Mouse (Mus musculus) gastrocnemius, postnatal 10 days (tissue): ENCODE results near the gene Leap2. TPM values are rescaled to one million over a fixed set of nuclear protein-coding genes. Genes with fewer than 3 reads are reported as not detected.

ENCODE experiments used
- microRNA-seq, 2 experiments: library from miRNA; unstranded; fragments of <30 nt; microRNA quantifications; one replicate each; pipeline ENCODE4 v1.2.0; 2021
- total RNA-seq, 2 experiments: library from RNA; stranded (reverse); gene quantifications; 2 replicates each; pipeline ENCODE4 v1.2.3; 2021

Gene Leap2
- total RNA-seq, 2 experiments from 2014 or later, result not detected

Small RNA genes lying within 50 kb of the gene (microRNA-seq; reads per million reads assigned to microRNA genes)
- 0 reads per million in 2 experiments for gene Mir6920

Other genes with a start within 250 kb of the Leap2 start
- 100 to 1,000 TPM; 115 to 122 TPM for gene Hspa4, start 122.7 kb downstream of the Leap2 start, total RNA-seq
- gene Zcchc10, start 98.5 kb downstream of the Leap2 start, total RNA-seq, result 1 to 10 TPM; 9.4 to 10.0 TPM
- gene Aff4, start 72.3 kb downstream of the Leap2 start, total RNA-seq, result 100 to 1,000 TPM; 114 to 129 TPM
- gene Uqcrq, start 7.7 kb upstream of the Leap2 start, total RNA-seq, result 100 to 1,000 TPM; 882 to 991 TPM
- gene Gdf9, start 7.9 kb upstream of the Leap2 start, total RNA-seq, result under 1 TPM; 0.81 to 0.87 TPM
- gene Gm10447, start 33.9 kb upstream of the Leap2 start, total RNA-seq, result not detected
- under 1 TPM; 0.45 to 0.54 TPM for gene Shroom1, start 34.0 kb upstream of the Leap2 start, total RNA-seq
- not detected for gene Gm9837, start 47.3 kb upstream of the Leap2 start, total RNA-seq
- not detected for gene Gm9945, start 57.0 kb upstream of the Leap2 start, total RNA-seq
- under 1 TPM; 0.23 to 0.27 TPM for gene Sowaha, start 57.1 kb upstream of the Leap2 start, total RNA-seq
- 10 to 100 TPM; 40.5 to 49.4 TPM for gene Sept8, start 96.1 kb upstream of the Leap2 start, total RNA-seq
- 10 to 100 TPM in 1 of 2 experiments, 1 to 10 TPM in 1; 9.4 to 11.1 TPM for gene Kif3a, start 144.2 kb upstream of the Leap2 start, total RNA-seq
- not detected for gene Il4, start 195.5 kb upstream of the Leap2 start, total RNA-seq
- gene Il13, start 211.5 kb upstream of the Leap2 start, total RNA-seq, result not detected